Mouse (Mus musculus): Measurements from ENCODE around the gene Lrrc34. TPM values are rescaled to one million over a fixed set of nuclear protein-coding genes. Genes with fewer than 3 reads are reported as not detected.

The Lrrc34 gene
- polyA plus RNA-seq, 2 experiments: 0.02 TPM; not detected in 1

GRCm38 (mm10) chr3:30683190-30683589 is 35.5 kb upstream of the Lrrc34 start:
- H3K9ac ChIP-seq (replicated peaks): no peak overlapping the region
- no peak overlapping the region for H3K4me2 ChIP-seq (ENCODE audit: low read depth)
- no peak overlapping the region for H3K27ac ChIP-seq
- WGBS (ENCODE audit: insufficient replicate concordance): 10% methylated on average over 6 of the region's 6 CpGs
- H3K9me3 ChIP-seq (ENCODE audit: control insufficient read depth, low read length): no peaks in the 10 kb centered on the region
- no peak overlapping the region for H3K4me3 ChIP-seq (ENCODE audit: insufficient read depth in 1 of 2, low read depth in 2 of 2, low read length in 2 of 2)
- H3K4me1 ChIP-seq (replicated peaks; ENCODE audit: control insufficient read depth in 2 of 2, insufficient read depth in 2 of 2, low read length in 1 of 2): no peaks in the 10 kb centered on the region; a peak in 1 of 4 replicates
- ATAC-seq (ENCODE audit: insufficient read depth) (no peak), DNase-seq (ENCODE audit: low read depth in 3 of 3, low spot score in 3 of 3) (no peak)
- TF ChIP-seq EP300 (IDR thresholded peaks at IDR 0.05; ENCODE audit: low read depth) (no peak), CTCF (IDR thresholded peaks at IDR 0.05; ENCODE audit: low read depth) (no peak)
- no peaks in the 10 kb centered on the region for H3K36me3 ChIP-seq (replicated peaks; ENCODE audit: control insufficient read depth, insufficient read depth, low read depth)
- H3K27me3 ChIP-seq (ENCODE audit: control insufficient read depth, insufficient read depth, low read length): no peaks in the 10 kb centered on the region

- no peak for DNase-seq (ENCODE audit: low read depth in 3 of 3, low spot score in 3 of 3)
- no peak overlapping the region for H3K4me3 ChIP-seq (ENCODE audit: insufficient read depth in 1 of 2, low read depth in 2 of 2, low read length in 2 of 2)
- no peaks in the 10 kb centered on the region for H3K36me3 ChIP-seq (replicated peaks; ENCODE audit: control insufficient read depth, insufficient read depth, low read depth)
- no peaks in the 10 kb centered on the region for H3K9me3 ChIP-seq (ENCODE audit: control insufficient read depth, low read length)
- no peak overlapping the region for H3K27ac ChIP-seq
- TF ChIP-seq CTCF (IDR thresholded peaks at IDR 0.05; ENCODE audit: low read depth) (no peak), EP300 (IDR thresholded peaks at IDR 0.05; ENCODE audit: low read depth) (no peak)
- H3K9ac ChIP-seq (replicated peaks): no peak overlapping the region
- no peaks in the 10 kb centered on the region for H3K27me3 ChIP-seq (ENCODE audit: control insufficient read depth, insufficient read depth, low read length)
- ATAC-seq (ENCODE audit: insufficient read depth): no peak
- no peaks in the 10 kb centered on the region for H3K4me1 ChIP-seq (replicated peaks; ENCODE audit: control insufficient read depth in 2 of 2, insufficient read depth in 2 of 2, low read length in 1 of 2)
- 64% methylated on average over 9 of the region's 9 CpGs for WGBS (ENCODE audit: insufficient replicate concordance)
- H3K4me2 ChIP-seq (ENCODE audit: low read depth): no peak overlapping the region
Measured at GRCm38 (mm10) chr3:30658486-30658885, 10.8 kb upstream of the Lrrc34 start.

- Histone ChIP-seq H3K9ac (replicated peaks) (no peak overlapping the region), H3K9me3 (ENCODE audit: control insufficient read depth, low read length) (no peaks in the 10 kb centered on the region), H3K4me1 (replicated peaks; ENCODE audit: control insufficient read depth in 2 of 2, insufficient read depth in 2 of 2, low read length in 1 of 2) (no peaks in the 10 kb centered on the region), H3K4me2 (ENCODE audit: low read depth) (no peak overlapping the region), H3K36me3 (replicated peaks; ENCODE audit: control insufficient read depth, insufficient read depth, low read depth) (no peaks in the 10 kb centered on the region), H3K4me3 (ENCODE audit: insufficient read depth in 1 of 2, low read depth in 2 of 2, low read length in 2 of 2) (no peak overlapping the region), H3K27me3 (ENCODE audit: control insufficient read depth, insufficient read depth, low read length) (peaks cover 8% of the 10 kb centered on the region), H3K27ac (no peak overlapping the region)
- TF ChIP-seq EP300 (IDR thresholded peaks at IDR 0.05; ENCODE audit: low read depth) (no peak), CTCF (IDR thresholded peaks at IDR 0.05; ENCODE audit: low read depth) (no peak)
- 47% methylated on average over 5 of the region's 5 CpGs for WGBS (ENCODE audit: insufficient replicate concordance)
- DNase-seq (ENCODE audit: low read depth in 3 of 3, low spot score in 3 of 3) (no peak), ATAC-seq (ENCODE audit: insufficient read depth) (no peak)
Measured at GRCm38 (mm10) chr3:30655937-30656336, 8.3 kb upstream of the Lrrc34 start.

- H3K27me3 ChIP-seq (ENCODE audit: control insufficient read depth, insufficient read depth, low read length): peaks cover 33% of the 10 kb centered on the region
- DNase-seq (ENCODE audit: low read depth in 3 of 3, low spot score in 3 of 3) (no peak), ATAC-seq (ENCODE audit: insufficient read depth) (no peak)
- H3K4me1 ChIP-seq (replicated peaks; ENCODE audit: control insufficient read depth in 2 of 2, insufficient read depth in 2 of 2, low read length in 1 of 2): no peaks in the 10 kb centered on the region
- no peaks in the 10 kb centered on the region for H3K36me3 ChIP-seq (replicated peaks; ENCODE audit: control insufficient read depth, insufficient read depth, low read depth)
- H3K27ac ChIP-seq: no peak overlapping the region
- WGBS (ENCODE audit: insufficient replicate concordance): 1% methylated on average over 41 of the region's 41 CpGs
- H3K9me3 ChIP-seq (ENCODE audit: control insufficient read depth, low read length): no peaks in the 10 kb centered on the region
- no peak overlapping the region for H3K9ac ChIP-seq (replicated peaks)
- TF ChIP-seq CTCF (IDR thresholded peaks at IDR 0.05; ENCODE audit: low read depth) (peak; percentile 42; the same call in 1 of the 2 replicates), EP300 (IDR thresholded peaks at IDR 0.05; ENCODE audit: low read depth) (no peak)
- H3K4me3 ChIP-seq (ENCODE audit: insufficient read depth in 1 of 2, low read depth in 2 of 2, low read length in 2 of 2): peak overlapping the region in 1 of 2 experiments; percentile 0; a peak in 1 of 4 replicates
- H3K4me2 ChIP-seq (ENCODE audit: low read depth): peak overlapping the region; percentile 47
Measured at GRCm38 (mm10) chr3:30650062-30650841, 2.6 kb upstream of the Lrrc34 start.

- TF ChIP-seq EP300 (IDR thresholded peaks at IDR 0.05; ENCODE audit: low read depth) (no peak), CTCF (IDR thresholded peaks at IDR 0.05; ENCODE audit: low read depth) (no peak)
- Histone ChIP-seq H3K27ac (no peak overlapping the region), H3K4me2 (ENCODE audit: low read depth) (no peak overlapping the region), H3K4me3 (ENCODE audit: insufficient read depth in 1 of 2, low read depth in 2 of 2, low read length in 2 of 2) (no peak overlapping the region), H3K36me3 (replicated peaks; ENCODE audit: control insufficient read depth, insufficient read depth, low read depth) (no peaks in the 10 kb centered on the region), H3K9me3 (ENCODE audit: control insufficient read depth, low read length) (no peaks in the 10 kb centered on the region), H3K4me1 (replicated peaks; ENCODE audit: control insufficient read depth in 2 of 2, insufficient read depth in 2 of 2, low read length in 1 of 2) (no peaks in the 10 kb centered on the region), H3K27me3 (ENCODE audit: control insufficient read depth, insufficient read depth, low read length) (peaks cover 33% of the 10 kb centered on the region), H3K9ac (replicated peaks) (no peak overlapping the region)
- WGBS (ENCODE audit: insufficient replicate concordance): 82% methylated on average over 2 of the region's 2 CpGs
- ATAC-seq (ENCODE audit: insufficient read depth) (no peak), DNase-seq (ENCODE audit: low read depth in 3 of 3, low spot score in 3 of 3) (no peak)
Measured at GRCm38 (mm10) chr3:30648466-30648865, 797 bp upstream of the Lrrc34 start.
